Mouse (Mus musculus): ENCODE measurements around the gene Eif2b3. TPM values are rescaled to one million over a fixed set of nuclear protein-coding genes. Genes with fewer than 3 reads are reported as not detected.

Gene Eif2b3
- 10 to 100 TPM; 19.7 to 20.6 TPM for total RNA-seq (2021)
- long read RNA-seq, experiment 1, transcript Eif2b3-203 (12 exons, 1,555 nt), result major isoform, 9 of 11 reads
- long read RNA-seq, experiment 1, partial matches to known transcripts, result 0 of 11 reads
- long read RNA-seq, experiment 1, other reads (novel, unspliced or antisense), result 2 of 11 reads
- long read RNA-seq, experiment 2, transcript Eif2b3-203 (12 exons, 1,555 nt), result major isoform, 21 of 24 reads
- long read RNA-seq, experiment 2, partial matches to known transcripts, result 2 of 24 reads
- long read RNA-seq, experiment 2, other reads (novel, unspliced or antisense), result 0 of 24 reads

DNA sequence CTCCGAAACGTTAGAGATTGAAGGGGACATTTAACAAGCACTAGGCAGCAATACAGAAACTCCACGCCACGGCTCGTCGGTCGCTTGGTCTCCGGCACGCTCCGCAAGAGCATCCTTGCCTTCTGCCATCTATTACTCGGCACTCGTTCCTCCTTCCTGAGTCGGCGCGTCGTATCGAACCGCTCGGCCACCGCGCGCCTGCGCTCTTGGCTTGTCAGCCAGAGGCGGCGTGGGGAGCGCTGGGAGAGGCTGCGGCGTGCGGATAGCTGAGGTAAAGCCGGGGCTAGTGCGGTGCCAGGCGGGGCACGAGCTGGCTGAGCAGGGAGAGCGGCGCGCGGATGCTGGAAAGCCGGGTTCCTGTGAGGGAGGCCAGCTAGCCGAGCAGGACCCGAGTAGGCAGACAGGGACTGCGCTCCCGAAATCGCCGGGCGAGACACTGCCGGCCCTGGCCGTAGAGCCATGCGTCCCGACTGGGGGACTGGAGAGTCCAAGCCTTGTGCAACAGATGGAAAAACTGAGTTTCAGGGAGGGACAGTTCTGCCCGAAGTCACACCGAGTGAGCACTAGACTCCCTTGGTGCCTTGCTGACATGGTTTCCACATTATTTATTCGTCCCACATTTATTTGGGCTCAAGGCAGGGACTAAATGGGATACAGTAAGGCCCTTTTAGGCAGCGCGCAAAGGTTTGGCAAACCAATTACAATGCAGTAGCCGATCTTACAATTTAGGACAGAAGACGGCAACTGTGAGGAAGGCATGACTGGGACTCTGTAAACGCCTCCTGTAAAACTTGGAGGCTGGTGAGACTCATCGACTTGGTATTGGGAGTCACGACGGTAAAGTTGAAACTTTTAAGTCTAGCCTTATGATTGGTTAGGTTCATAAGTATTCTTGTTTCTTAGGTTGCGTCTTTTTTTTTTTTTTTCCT lies at the start of gene Eif2b3:
Eif2b3 (plus strand) TSS at position 197 of the 929 bp plus-strand sequence.
- DNase-seq (ENCODE audit: low spot score in 2 of 2), result peak; percentile 92
- peak; percentile 51 for TF ChIP-seq CTCF (conservative IDR thresholded peaks at IDR 0.05)
- H3K27ac ChIP-seq, result peak within 1 kb of the TSS; percentile 85

GRCm38 (mm10) chr4:116976503-116976902 lies 42.7 kb upstream of the Eif2b3 start:
- TF ChIP-seq CTCF (conservative IDR thresholded peaks at IDR 0.05), result peak; percentile 56
- DNase-seq (ENCODE audit: low spot score in 2 of 2), result no peak
- no peak overlapping the region for H3K27ac ChIP-seq
- no peak overlapping the region for H3K4me3 ChIP-seq

More for the DNA sequence above, at the start of gene Eif2b3:
- H3K4me3 ChIP-seq, result peak within 1 kb of the TSS; percentile 95

GRCm38 (mm10) chr4:116985681-116986080 lies 33.5 kb upstream of the Eif2b3 start:
- no peak overlapping the region for H3K4me3 ChIP-seq
- H3K27ac ChIP-seq, result peak overlapping the region; percentile 34; the same call in 1 of the 2 replicates
- TF ChIP-seq CTCF (conservative IDR thresholded peaks at IDR 0.05), result no peak
- DNase-seq (ENCODE audit: low spot score in 2 of 2), result no peak

DNA sequence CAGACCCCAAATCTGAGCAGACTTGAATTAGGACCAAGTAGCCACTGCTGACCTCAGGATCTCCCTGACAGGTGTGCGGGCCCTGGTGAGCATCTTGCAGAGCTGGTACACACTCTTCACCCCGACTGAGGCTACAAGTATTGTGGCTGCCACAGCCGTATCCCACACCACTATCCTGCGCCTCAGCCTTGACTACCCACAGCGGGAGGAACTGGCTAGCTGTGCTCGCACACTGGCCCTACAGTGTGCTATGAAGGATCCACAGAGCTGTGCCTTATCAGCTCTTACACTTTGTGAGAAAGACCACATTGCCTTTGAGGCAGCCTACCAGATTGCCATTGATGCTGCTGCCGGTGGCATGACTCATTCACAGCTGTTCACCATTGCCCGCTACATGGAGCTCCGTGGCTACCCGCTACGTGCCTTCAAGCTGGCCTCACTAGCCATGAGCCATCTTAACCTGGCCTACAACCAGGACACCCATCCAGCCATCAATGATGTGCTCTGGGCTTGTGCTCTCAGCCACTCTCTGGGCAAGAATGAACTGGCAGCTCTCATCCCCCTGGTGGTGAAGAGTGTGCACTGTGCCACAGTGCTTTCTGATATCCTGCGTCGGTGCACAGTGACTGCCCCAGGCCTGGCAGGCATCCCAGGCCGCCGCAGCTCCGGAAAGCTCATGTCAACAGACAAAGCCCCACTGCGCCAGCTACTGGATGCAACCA lies 32.6 kb upstream of the Eif2b3 start:
- peak; percentile 93 for TF ChIP-seq CTCF (conservative IDR thresholded peaks at IDR 0.05)
- DNase-seq (ENCODE audit: low spot score in 2 of 2), result peak; percentile 67 to 80
- peak overlapping the region; percentile 34; the same call in 1 of the 2 replicates for H3K27ac ChIP-seq
- H3K4me3 ChIP-seq, result no peak overlapping the region

- no peak overlapping the region for H3K4me3 ChIP-seq
- DNase-seq (ENCODE audit: low spot score in 2 of 2), result no peak
- 0 out of 2 replicates have a peak overlapping the region, but pooled peaks have one; percentile 34 for H3K27ac ChIP-seq
- peak; percentile 8 for TF ChIP-seq CTCF (conservative IDR thresholded peaks at IDR 0.05)
Measured at GRCm38 (mm10) chr4:116987122-116987456, 32.1 kb upstream of the Eif2b3 start.

DNA sequence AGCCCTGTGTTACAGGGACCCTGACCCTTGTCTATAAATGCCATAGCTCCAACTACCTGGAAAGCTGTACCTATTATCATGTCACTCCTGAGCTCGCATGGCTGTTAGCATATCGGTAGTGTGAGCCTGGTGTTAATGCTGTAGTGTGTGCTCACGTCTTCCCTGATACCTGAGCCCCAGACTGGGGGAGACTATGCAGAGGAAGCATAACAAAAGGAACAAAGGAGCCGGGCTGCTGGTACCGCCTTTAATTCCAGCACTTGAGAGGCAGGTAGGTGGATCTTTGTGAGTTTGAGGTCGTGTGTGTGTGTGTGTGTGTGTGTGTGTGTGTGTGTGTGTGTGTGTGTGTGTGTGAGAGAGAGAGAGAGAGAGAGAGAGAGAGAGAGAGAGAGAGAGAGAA lies 29.5 kb upstream of the Eif2b3 start:
- H3K4me3 ChIP-seq, result no peak overlapping the region
- DNase-seq (ENCODE audit: low spot score in 2 of 2), result no peak
- TF ChIP-seq CTCF (conservative IDR thresholded peaks at IDR 0.05), result no peak

GRCm38 (mm10) chr4:116991366-116991765 lies 27.8 kb upstream of the Eif2b3 start:
- H3K4me3 ChIP-seq, result no peak overlapping the region
- TF ChIP-seq CTCF (conservative IDR thresholded peaks at IDR 0.05), result peak; percentile 98
- DNase-seq (ENCODE audit: low spot score in 2 of 2), result peak; percentile 65 to 90
- H3K27ac ChIP-seq, result no peak overlapping the region

More for the DNA sequence above, 29.5 kb upstream of the Eif2b3 start:
- H3K27ac ChIP-seq, result no peak overlapping the region

- TF ChIP-seq CTCF (conservative IDR thresholded peaks at IDR 0.05), result no peak
- Histone ChIP-seq H3K27ac (peak within 1 kb of the TSS; percentile 88), H3K4me3 (peak within 1 kb of the TSS; percentile 86)
- DNase-seq (ENCODE audit: low spot score in 2 of 2), result peak; percentile 95
Measured at GRCm38 (mm10) chr4:116993672-116994621, 25.3 kb upstream of the Eif2b3 start, which contains the start of gene Urod. TSS of gene Urod (minus strand) at chr4:116994413.

DNA sequence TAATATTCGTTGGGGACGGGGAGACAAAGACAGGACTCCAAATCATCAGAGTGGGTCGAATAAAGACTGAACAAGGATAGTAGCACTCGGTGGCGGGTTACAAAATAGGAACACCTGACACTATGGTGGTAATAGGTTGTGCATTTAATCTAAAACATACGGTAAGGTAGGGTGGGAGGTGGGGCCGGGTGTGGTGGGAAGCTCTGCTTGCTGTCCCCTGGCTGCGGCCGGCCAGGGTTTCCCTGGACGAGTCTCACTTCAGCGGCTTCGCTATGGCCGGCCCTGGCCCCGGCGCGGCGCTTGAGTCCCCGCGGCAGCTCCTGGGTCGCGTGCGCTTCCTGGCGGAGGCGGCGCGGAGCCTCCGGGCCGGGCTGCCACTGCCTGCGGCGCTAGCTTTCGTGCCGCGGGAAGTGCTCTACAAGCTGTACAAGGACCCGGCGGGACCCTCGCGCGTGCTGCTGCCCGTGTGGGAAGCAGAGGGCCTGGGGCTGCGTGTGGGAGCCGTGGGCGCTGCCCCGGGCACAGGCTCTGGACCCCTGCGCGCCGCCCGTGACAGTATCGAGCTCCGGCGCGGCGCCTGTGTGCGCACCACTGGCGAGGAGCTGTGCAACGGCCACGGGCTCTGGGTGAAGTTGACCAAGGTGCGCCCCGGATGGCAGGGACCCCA lies 23.9 kb upstream of the Eif2b3 start, which contains the start of gene Hectd3:
Hectd3 (plus strand) TSS at position 187 of the 667 bp plus-strand sequence.
- peak within 1 kb of the TSS; percentile 86 for H3K4me3 ChIP-seq
- DNase-seq (ENCODE audit: low spot score in 2 of 2), result peak in 1 of 2 experiments; percentile 53
- 0 out of 2 replicates have a peak, but pooled peaks have one; percentile 2 for TF ChIP-seq CTCF (conservative IDR thresholded peaks at IDR 0.05)
- H3K27ac ChIP-seq, result peak within 1 kb of the TSS; percentile 88

GRCm38 (mm10) chr4:116995798-116996135 lies 23.4 kb upstream of the Eif2b3 start:
- peak; percentile 68 for TF ChIP-seq CTCF (conservative IDR thresholded peaks at IDR 0.05)
- peak overlapping the region; percentile 86 for H3K4me3 ChIP-seq
- no peak for DNase-seq (ENCODE audit: low spot score in 2 of 2)
- H3K27ac ChIP-seq, result peak overlapping the region; percentile 88; the same call in 1 of the 2 replicates
